Mouse (Mus musculus): ENCODE measurements around the gene Camsap2. TPM values are rescaled to one million over a fixed set of nuclear protein-coding genes. Genes with fewer than 3 reads are reported as not detected.

Gene Camsap2
- polyA plus RNA-seq, 1 experiment from 2014 or later: 36.8 TPM

- CTCF ChIA-PET: interaction anchor here (3.9 kb wide), 1 partner anchor 10 kb away, joined by 21 read pairs; no protein-coding TSS in a partner anchor
- no peak for DNase-seq (ENCODE audit: low read depth, low spot score)
- no peak for TF ChIP-seq CTCF (IDR thresholded peaks at IDR 0.05)
- POLR2A ChIA-PET: interaction anchor here (1.5 kb wide), 1 partner anchor 17 kb away, joined by 5 read pairs; no protein-coding TSS in a partner anchor
- ATAC-seq: no peak
- H3K27me3 ChIP-seq: no peaks in the 10 kb centered on the region
- in situ Hi-C loops (cut with MboI; ENCODE audit: low pct_unique_long_range_greater_than_20kb): no loop called here
Observed at GRCm38 (mm10) chr1:136325933-136326332, 20.0 kb downstream of the Camsap2 start.

DNA sequence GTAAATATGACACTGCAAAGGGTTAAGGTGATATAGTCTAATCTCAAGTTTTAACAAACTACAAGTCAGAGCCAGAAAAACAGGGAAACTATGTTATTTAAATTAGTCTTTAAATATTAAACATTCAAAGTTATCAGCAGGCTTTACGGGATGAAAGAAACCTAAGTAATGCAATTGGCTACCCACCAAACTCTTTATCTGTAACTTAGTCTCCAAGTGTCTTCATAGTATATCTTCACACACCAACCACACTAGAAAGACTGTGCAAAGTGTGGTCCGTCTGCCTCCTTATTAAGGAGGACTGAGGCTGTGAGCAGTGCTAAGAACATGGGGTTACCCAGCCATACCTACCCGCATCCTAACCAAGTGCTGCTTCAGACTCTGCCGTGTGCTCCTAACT, 23.6 kb downstream of the Camsap2 start:
- POLR2A ChIA-PET: no interaction called here
- ATAC-seq: no peak
- CTCF ChIA-PET: no interaction called here
- no peaks in the 10 kb centered on the region for H3K27me3 ChIP-seq
- in situ Hi-C loops (cut with MboI; ENCODE audit: low pct_unique_long_range_greater_than_20kb): no loop called here
- no peak for DNase-seq (ENCODE audit: low read depth, low spot score)
- no peak for TF ChIP-seq CTCF (IDR thresholded peaks at IDR 0.05)

DNA sequence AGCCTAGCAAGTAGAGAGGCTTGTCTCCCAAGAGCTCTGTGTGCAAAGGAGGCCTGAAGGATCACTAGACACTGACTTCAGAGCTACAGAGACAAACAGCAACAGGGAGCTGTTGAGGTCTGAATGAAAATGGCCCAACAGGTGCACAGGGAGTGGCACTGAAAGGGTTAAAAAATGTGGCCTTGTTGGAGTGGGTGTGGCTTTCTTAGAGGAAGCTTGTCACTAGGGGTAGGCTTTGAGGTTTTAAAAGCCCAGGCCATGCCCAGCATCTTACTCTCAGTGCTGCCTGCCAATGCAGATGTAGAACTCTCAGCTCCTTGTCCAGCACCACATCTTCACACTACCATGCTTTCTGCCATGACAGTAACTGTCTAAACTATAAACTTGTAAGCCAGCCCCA, 29.6 kb downstream of the Camsap2 start:
- no peaks in the 10 kb centered on the region for H3K27me3 ChIP-seq
- no peak for DNase-seq (ENCODE audit: low read depth, low spot score)
- ChIA-PET POLR2A (no interaction called here), CTCF (interaction anchor here (0.6 to 3.0 kb wide), 4 partner anchors 10 to 28 kb away, joined by 3 to 21 read pairs (median 4); no protein-coding TSS in a partner anchor)
- ATAC-seq: no peak
- in situ Hi-C loops (cut with MboI; ENCODE audit: low pct_unique_long_range_greater_than_20kb): no loop called here
- no peak for TF ChIP-seq CTCF (IDR thresholded peaks at IDR 0.05)

DNA sequence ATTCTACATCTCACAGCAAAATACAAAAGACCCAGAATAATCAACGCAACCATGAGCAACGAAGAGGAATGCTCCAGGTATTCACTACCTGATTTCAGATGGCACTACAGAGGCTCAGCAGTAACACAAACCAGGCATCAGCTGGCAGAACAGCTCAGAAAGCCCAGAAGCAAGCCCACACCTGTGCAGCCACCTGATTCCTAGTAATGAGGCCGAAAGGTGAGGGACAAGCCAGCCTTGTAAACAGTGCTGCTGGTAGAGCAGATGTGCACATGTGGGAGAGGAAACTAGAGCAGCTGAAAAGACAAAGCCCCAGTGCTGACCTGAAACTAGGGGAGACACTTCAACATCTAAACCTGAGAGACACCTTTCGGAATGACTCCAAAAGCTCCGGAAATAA, 36.7 kb downstream of the Camsap2 start:
- ChIA-PET CTCF (interaction anchor here (0.8 to 1.6 kb wide), 2 partner anchors 11 to 149 kb away, joined by 3 to 5 read pairs; no protein-coding TSS in a partner anchor), POLR2A (interaction anchor here (1.6 kb wide), 1 partner anchor 18 kb away, joined by 5 read pairs; no protein-coding TSS in a partner anchor)
- TF ChIP-seq CTCF (IDR thresholded peaks at IDR 0.05): no peak
- no peaks in the 10 kb centered on the region for H3K27me3 ChIP-seq
- in situ Hi-C loops (cut with MboI; ENCODE audit: low pct_unique_long_range_greater_than_20kb): no loop called here
- ATAC-seq (no peak), DNase-seq (ENCODE audit: low read depth, low spot score) (no peak)

DNA sequence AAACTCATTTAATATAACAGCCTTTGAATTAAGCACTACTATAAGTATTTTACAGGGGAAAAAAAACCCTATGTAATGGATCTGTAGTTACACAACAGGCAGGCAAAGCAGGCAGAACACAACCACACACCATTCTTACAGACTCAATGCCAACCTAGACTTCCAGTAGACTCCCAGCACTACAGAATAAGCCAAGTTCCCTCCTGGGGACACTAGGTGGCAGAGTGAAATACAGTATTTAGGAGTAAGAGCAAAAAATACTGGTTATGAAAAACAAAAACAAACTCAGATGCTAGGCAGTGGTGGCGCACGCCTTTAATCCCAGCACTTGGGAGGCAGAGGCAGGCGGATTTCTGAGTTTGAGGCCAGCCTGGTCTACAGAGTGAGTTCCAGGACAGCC, 39.5 kb downstream of the Camsap2 start:
- TF ChIP-seq CTCF (IDR thresholded peaks at IDR 0.05): peak; percentile 69
- ChIA-PET CTCF (interaction anchor here (0.6 to 1.7 kb wide), 8 partner anchors 9 to 150 kb away, joined by 3 to 5 read pairs (median 3); no protein-coding TSS in a partner anchor), POLR2A (no interaction called here)
- no peak for ATAC-seq
- in situ Hi-C loops (cut with MboI; ENCODE audit: low pct_unique_long_range_greater_than_20kb): no loop called here
- no peak for DNase-seq (ENCODE audit: low read depth, low spot score)
- H3K27me3 ChIP-seq: no peaks in the 10 kb centered on the region

DNA sequence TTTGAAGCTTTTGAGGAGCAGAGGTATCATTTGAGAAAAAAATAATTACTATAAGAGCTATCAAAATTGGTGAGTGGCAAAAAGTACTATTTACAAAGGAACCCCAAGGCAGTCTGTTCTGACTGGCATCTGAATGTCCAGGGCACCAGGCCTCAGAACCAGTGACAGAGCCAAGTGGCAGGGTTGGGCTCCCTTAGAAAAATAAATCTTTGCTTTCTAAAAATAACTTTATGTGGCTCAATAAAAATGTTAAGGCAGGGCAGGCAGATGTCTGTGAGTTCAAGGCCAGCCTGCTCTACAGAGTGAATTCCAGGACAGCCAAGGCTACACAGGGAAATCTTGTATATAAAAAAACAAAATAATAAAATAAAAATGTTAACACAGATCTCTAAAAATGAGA, 51.9 kb downstream of the Camsap2 start:
- TF ChIP-seq CTCF (IDR thresholded peaks at IDR 0.05): no peak
- DNase-seq (ENCODE audit: low read depth, low spot score): no peak
- H3K27me3 ChIP-seq: no peaks in the 10 kb centered on the region
- ChIA-PET CTCF (no interaction called here), POLR2A (no interaction called here)
- no peak for ATAC-seq
- in situ Hi-C loops (cut with MboI; ENCODE audit: low pct_unique_long_range_greater_than_20kb): no loop called here

- POLR2A ChIA-PET: interaction anchor here (0.6 kb wide), 1 partner anchor 135 kb away, joined by 3 read pairs; no protein-coding TSS in a partner anchor
- ATAC-seq: no peak
Observed at GRCm38 (mm10) chr1:136289803-136290202, 56.1 kb downstream of the Camsap2 start.

DNA sequence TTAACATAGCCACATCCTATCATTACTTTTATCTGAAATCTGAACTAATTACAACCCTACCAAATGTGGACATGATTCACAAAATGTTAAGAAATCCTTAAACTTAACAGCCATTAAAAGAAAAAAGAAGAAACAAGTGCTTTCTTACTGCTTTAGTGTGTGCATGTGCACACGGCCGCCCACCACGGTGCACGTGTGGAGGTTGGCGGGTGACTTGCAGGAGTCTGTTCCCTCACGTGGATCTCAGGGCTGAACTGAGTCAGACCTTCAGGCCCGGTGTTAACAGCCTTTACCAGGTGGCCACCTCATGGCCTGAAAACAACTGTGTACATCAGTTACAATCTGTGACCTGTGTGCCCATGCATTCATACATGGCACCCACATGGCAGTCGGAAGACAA, 68.5 kb downstream of the Camsap2 start:
- H3K27me3 ChIP-seq: no peaks in the 10 kb centered on the region
- in situ Hi-C loops (cut with MboI; ENCODE audit: low pct_unique_long_range_greater_than_20kb): no loop called here
- DNase-seq (ENCODE audit: low read depth, low spot score) (no peak), ATAC-seq (no peak)
- ChIA-PET POLR2A (no interaction called here), CTCF (interaction anchor here (1.3 kb wide), 1 partner anchor 110 kb away, joined by 3 read pairs; no protein-coding TSS in a partner anchor)
- no peak for TF ChIP-seq CTCF (IDR thresholded peaks at IDR 0.05)

More at GRCm38 (mm10) chr1:136289803-136290202, 56.1 kb downstream of the Camsap2 start:
- CTCF ChIA-PET: interaction anchor here (0.8 to 2.5 kb wide), 5 partner anchors 14 to 169 kb away, joined by 3 to 7 read pairs (median 4); no protein-coding TSS in a partner anchor
- no peak for DNase-seq (ENCODE audit: low read depth, low spot score)
- in situ Hi-C loops (cut with MboI; ENCODE audit: low pct_unique_long_range_greater_than_20kb): no loop called here
- TF ChIP-seq CTCF (IDR thresholded peaks at IDR 0.05): peak; percentile 36
- H3K27me3 ChIP-seq: no peaks in the 10 kb centered on the region

DNA sequence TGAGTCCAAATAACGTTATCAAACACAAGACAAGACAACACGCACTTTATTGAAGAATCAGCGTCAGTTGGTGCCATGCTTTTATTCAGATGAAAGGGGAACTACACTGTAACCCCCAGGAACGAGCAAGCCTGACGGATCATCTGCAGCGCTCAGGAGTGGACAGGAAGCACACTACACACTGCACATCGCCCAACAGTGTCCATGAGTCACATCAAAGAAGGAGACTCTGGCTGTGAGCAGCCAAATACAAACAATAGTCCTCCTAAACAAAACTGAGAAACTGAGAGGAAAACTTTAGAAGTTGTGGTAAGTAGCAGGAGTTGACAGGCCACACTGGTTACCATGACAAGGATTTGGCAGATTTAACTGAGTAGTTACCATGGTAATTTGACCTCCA, 77.7 kb downstream of the Camsap2 start:
- in situ Hi-C loops (cut with MboI; ENCODE audit: low pct_unique_long_range_greater_than_20kb): no loop called here
- TF ChIP-seq CTCF (IDR thresholded peaks at IDR 0.05): no peak
- no peak for DNase-seq (ENCODE audit: low read depth, low spot score)
- CTCF ChIA-PET: interaction anchor here (2.0 kb wide), 1 partner anchor 99 kb away, joined by 4 read pairs; no protein-coding TSS in a partner anchor
- H3K27me3 ChIP-seq: no peaks in the 10 kb centered on the region
- POLR2A ChIA-PET: no interaction called here
- no peak for ATAC-seq

- ChIA-PET CTCF (interaction anchor here (2.0 kb wide), 1 partner anchor 97 kb away, joined by 4 read pairs; no protein-coding TSS in a partner anchor), POLR2A (interaction anchor here (1.0 kb wide), 1 partner anchor 12 kb away, joined by 3 read pairs; no protein-coding TSS in a partner anchor)
- H3K27me3 ChIP-seq: no peaks in the 10 kb centered on the region
- in situ Hi-C loops (cut with MboI; ENCODE audit: low pct_unique_long_range_greater_than_20kb): no loop called here
- no peak for TF ChIP-seq CTCF (IDR thresholded peaks at IDR 0.05)
- ATAC-seq (no peak), DNase-seq (ENCODE audit: low read depth, low spot score) (no peak)
Observed at GRCm38 (mm10) chr1:136266127-136266526, 79.8 kb downstream of the Camsap2 start.

GRCm38 (mm10) chr1:136263355-136263754, 82.5 kb downstream of the Camsap2 start:
- H3K27me3 ChIP-seq: peaks cover 11% of the 10 kb centered on the region
- ChIA-PET POLR2A (no interaction called here), CTCF (no interaction called here)
- DNase-seq (ENCODE audit: low read depth, low spot score) (no peak), ATAC-seq (no peak)
- TF ChIP-seq CTCF (IDR thresholded peaks at IDR 0.05): no peak
- in situ Hi-C loops (cut with MboI; ENCODE audit: low pct_unique_long_range_greater_than_20kb): loop anchor here (5.0 kb wide), 1 partner anchor 91 kb away; no protein-coding TSS in a partner anchor

Data from Patski (cell line).